Mouse (Mus musculus) ES-Bruce4 (cell line): ENCODE data around the gene Wnt10a. TPM values are rescaled to one million over a fixed set of nuclear protein-coding genes. Genes with fewer than 3 reads are reported as not detected.
"Not testable (repeated sequence)": the region's sequence is repeated elsewhere in the genome, so short reads cannot be mapped to it uniquely, and the experiment has no call there.

Source experiments
- H3K27ac ChIP-seq: 2 replicates; pipeline ENCODE4 v1.5.1; 2012; ENCODE audit warnings: low read length, inconsistent platforms; ENCODE audit not compliant: insufficient read depth
- H3K27me3 ChIP-seq: 2 replicates; pipeline ENCODE4 v1.6.1; 2012; ENCODE audit warnings: mild to moderate bottlenecking, low read length, inconsistent platforms; ENCODE audit not compliant: control insufficient read depth, poor library complexity, insufficient read depth, severe bottlenecking
- H3K36me3 ChIP-seq: 2 replicates; pipeline ENCODE4 v1.6.1; 2012; ENCODE audit warnings: inconsistent platforms, mild to moderate bottlenecking, low read length, moderate library complexity; ENCODE audit not compliant: control insufficient read depth, poor library complexity, insufficient read depth, severe bottlenecking
- H3K4me1 ChIP-seq: one replicate; pipeline ENCODE4 v1.8.1; 2011; ENCODE audit warnings: low read length; ENCODE audit not compliant: control insufficient read depth, insufficient read depth
- H3K4me3 ChIP-seq: 2 replicates; pipeline ENCODE4 v1.5.1; 2011; ENCODE audit warnings: low read depth, mild to moderate bottlenecking, low read length
- H3K9ac ChIP-seq: 2 replicates; pipeline ENCODE4 v1.6.1; 2012; ENCODE audit warnings: low read depth, mild to moderate bottlenecking, inconsistent platforms; ENCODE audit not compliant: poor library complexity, severe bottlenecking
- H3K9me3 ChIP-seq: replicated peaks from 2 replicates; pipeline ENCODE4 v1.6.1; 2012; ENCODE audit warnings: mild to moderate bottlenecking, low read length, inconsistent platforms; ENCODE audit not compliant: control insufficient read depth, poor library complexity, insufficient read depth, severe bottlenecking
- CTCF ChIP-seq: IDR thresholded peaks from one replicate; pipeline ENCODE4 v1.8.1; 2011; ENCODE audit warnings: low read depth, low read length
- EP300 ChIP-seq: IDR thresholded peaks from 2 replicates; pipeline ENCODE4 v1.6.1; 2011; ENCODE audit warnings: low read depth, low read length; ENCODE audit not compliant: insufficient read depth
- POLR2A ChIP-seq: IDR thresholded peaks from one replicate; pipeline ENCODE4 v1.8.1; 2011; ENCODE audit warnings: low read length; ENCODE audit not compliant: insufficient read depth
- polyA plus RNA-seq: library from polyadenylated mRNA; stranded (reverse); fragments of >200 nt; gene quantifications from 2 replicates; pipeline ENCODE4 v1.2.4, GENCODE M21; 2011; ENCODE audit warnings: low read depth; ENCODE audit not compliant: missing spikeins, insufficient read depth, insufficient read length

The Wnt10a gene
- polyA plus RNA-seq, 1 experiment, result 0.79 TPM

DNA sequence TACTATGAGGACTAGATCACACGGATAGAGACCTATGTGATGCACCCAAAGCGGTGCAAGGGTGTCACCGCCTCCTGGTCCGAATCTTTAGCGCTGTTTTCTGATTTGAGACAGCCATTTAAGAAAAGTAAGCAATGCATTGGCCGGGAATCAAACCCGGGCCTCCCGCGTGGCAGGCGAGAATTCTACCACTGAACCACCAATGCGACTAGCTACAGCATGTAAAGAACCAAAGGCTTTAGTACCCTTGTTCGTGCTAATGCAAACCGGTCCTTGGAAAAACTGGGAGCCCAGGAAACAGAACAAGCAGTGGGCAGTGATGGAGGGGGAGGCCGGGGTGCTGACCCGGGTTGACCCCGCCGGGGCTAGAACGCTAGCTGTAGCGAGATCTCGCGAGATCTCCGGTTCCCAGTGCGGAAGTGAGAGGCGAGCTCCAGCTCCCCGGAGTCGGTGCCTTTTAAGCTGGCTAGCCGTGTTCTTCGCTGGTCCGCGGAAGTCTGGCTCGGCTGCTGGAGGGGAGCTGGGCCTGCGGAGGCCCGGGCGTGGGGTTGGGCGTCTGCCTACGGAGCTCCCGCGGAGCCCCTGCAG is 25.4 kb downstream of the Wnt10a start:
- no peaks in the 10 kb centered on the region for H3K9me3 ChIP-seq
- TF ChIP-seq CTCF (no peak), EP300 (0 out of 2 replicates have a peak, but pooled peaks have one; percentile 31), POLR2A (peak; percentile 63)
- peak overlapping the region; percentile 92 for H3K9ac ChIP-seq
- H3K27me3 ChIP-seq, result no peaks in the 10 kb centered on the region
- H3K4me3 ChIP-seq, result peak overlapping the region; percentile 93
- no peaks in the 10 kb centered on the region for H3K4me1 ChIP-seq
- no peaks in the 10 kb centered on the region for H3K36me3 ChIP-seq
- peak overlapping the region; percentile 24 for H3K27ac ChIP-seq

DNA sequence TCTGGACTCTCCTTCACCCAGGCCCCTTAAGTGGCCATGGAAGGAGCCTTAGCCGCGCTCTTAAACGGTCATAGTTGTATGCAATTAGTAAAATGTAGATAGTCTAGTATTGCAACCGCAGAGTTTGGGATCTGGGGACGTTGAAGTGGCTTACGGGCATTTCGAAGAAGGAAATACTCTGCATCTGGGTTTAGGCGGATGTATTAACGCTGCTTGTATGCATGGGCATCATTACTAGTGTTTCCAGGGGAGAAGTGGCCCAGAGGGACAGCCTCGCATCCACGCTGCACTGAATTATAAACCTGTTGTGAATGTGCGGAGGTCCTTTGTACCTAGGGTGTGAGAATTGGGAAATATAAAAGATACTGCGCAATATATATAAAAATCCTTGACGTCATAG is 25.9 kb downstream of the Wnt10a start:
- peak overlapping the region; percentile 92 for H3K9ac ChIP-seq
- H3K27ac ChIP-seq, result peak overlapping the region; percentile 24; the same call in 1 of the 2 replicates
- H3K4me3 ChIP-seq, result peak overlapping the region; percentile 93
- no peaks in the 10 kb centered on the region for H3K27me3 ChIP-seq
- peaks cover 1% of the 10 kb centered on the region for H3K4me1 ChIP-seq
- TF ChIP-seq EP300 (no peak), CTCF (no peak), POLR2A (no peak)
- H3K36me3 ChIP-seq, result no peaks in the 10 kb centered on the region
- no peaks in the 10 kb centered on the region for H3K9me3 ChIP-seq

DNA sequence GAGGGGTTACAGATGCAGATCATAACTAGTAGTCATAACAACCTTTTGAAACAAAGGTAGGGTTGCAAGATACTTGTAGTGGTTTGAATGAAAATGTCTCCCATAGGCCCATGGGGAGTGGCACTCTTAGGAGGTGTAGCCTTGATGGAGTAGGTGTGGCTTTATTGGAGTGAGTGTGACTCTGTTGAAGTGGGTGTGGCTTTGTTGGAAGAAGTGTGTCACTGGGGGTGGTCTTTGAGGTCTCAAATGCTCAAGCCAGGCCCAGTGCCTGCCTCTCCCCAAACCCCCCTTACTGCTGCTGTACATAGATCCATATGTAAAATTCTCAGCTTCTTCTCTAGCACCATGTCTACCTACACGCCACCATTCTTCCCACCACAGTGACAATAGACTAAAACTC is 27.2 kb downstream of the Wnt10a start:
- no peak overlapping the region for H3K9ac ChIP-seq
- TF ChIP-seq POLR2A (no peak), EP300 (no peak), CTCF (no peak)
- H3K36me3 ChIP-seq, result no peaks in the 10 kb centered on the region
- no peaks in the 10 kb centered on the region for H3K27me3 ChIP-seq
- no peak overlapping the region for H3K4me3 ChIP-seq
- no peak overlapping the region for H3K27ac ChIP-seq
- peaks cover 1% of the 10 kb centered on the region for H3K4me1 ChIP-seq
- H3K9me3 ChIP-seq, result no peaks in the 10 kb centered on the region

DNA sequence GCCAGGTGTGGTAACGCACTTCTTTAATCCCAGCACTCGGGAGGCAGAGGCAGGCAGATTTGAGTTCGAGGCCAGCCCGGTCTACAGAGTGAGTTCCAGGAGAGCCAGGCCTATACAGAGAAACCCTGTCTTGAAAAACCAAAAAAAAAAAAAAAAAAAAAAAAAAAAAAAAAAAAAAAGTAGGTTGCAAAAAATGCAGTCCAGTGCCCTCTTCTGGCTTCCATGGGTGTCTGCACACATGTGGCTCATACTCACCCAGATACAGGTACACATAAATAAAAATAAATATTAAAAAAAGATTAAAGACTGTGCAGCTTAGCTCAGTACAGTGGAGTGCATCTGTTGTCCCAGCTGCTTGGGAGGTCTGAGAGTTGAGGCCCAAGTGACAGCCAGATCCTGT is 32.3 kb downstream of the Wnt10a start:
- H3K27ac ChIP-seq, H3K4me1 ChIP-seq, H3K9me3 ChIP-seq, H3K27me3 ChIP-seq, H3K4me3 ChIP-seq, H3K9ac ChIP-seq, H3K36me3 ChIP-seq: not testable (repeated sequence)

DNA sequence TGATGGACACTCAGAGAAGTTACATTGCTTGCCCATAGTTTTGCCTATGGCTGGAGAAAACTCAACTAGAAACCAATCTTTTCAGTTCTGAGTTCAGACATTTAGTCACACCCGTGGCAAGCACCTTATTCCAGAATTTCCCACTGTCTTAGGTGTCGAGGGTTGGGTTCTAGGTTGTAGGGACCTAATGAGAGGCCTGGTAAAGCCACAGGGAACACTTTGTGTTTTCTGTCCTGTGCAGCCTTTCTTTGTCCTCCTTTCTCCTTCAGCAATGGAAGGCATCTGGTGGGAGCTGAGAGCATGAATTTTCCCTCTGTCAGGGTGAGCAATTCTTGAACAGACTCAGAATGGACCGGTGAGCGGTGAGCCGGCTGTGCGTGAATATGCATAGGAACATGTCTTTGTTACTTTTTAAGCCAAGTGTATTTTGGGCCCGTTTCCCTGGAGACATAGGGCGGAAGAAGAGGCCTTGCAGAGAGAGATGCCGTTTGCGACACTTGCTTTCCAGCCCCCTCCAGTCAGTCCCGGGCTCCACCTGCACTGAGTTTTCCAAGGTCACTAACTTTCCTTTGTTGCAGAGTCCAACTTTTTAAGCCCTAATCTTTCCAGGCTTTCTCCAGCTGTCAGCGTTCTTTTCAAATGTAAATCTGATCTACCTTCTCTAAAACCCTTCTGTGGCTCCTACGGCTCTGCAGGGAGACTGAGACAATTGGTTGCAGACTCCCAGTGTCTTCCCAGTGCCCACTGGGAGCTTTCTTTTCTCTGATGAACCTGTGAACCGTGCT is 33.4 kb downstream of the Wnt10a start:
- H3K27ac ChIP-seq, result peak overlapping the region; percentile 88
- no peaks in the 10 kb centered on the region for H3K9me3 ChIP-seq
- H3K27me3 ChIP-seq, result no peaks in the 10 kb centered on the region
- H3K9ac ChIP-seq, result no peak overlapping the region
- no peaks in the 10 kb centered on the region for H3K36me3 ChIP-seq
- TF ChIP-seq POLR2A, result no peak
- TF ChIP-seq EP300, result peak; percentile 91
- peaks cover 4% of the 10 kb centered on the region for H3K4me1 ChIP-seq
- peak overlapping the region; percentile 19; the same call in 1 of the 2 replicates for H3K4me3 ChIP-seq

DNA sequence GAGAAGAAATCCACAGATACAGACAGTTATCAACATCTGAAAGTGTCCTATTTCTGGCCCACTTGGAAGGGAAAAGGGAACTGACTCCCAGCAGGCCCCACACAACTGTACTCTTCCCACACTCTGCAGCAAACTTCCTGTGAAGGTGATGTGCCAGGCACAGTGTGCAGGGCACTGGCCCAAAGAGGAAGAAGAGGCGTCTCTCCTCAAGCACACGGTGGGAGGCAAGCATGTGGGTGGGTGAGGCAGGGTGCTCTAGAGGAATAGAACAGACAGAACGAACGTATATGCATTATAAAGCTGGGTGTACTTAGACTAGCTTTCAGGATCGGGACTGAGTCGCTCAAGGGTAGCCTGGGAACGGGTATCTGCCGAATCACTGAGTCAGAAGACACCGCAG is 38.7 kb downstream of the Wnt10a start:
- Histone ChIP-seq H3K36me3 (no peaks in the 10 kb centered on the region), H3K27me3 (no peaks in the 10 kb centered on the region), H3K27ac (no peak overlapping the region), H3K4me1 (peaks cover 2% of the 10 kb centered on the region), H3K9me3 (no peaks in the 10 kb centered on the region), H3K9ac (no peak overlapping the region), H3K4me3 (no peak overlapping the region)
- no peak for TF ChIP-seq CTCF
- no peak for TF ChIP-seq EP300
- TF ChIP-seq POLR2A, result no peak
